Mouse (Mus musculus) stomach, embryonic 16.5 days (tissue): ENCODE measurements around the gene Gja5. TPM values are rescaled to one million over a fixed set of nuclear protein-coding genes. Genes with fewer than 3 reads are reported as not detected.

Experiments used
- ATAC-seq: fragments of 200-750 bp; cut with Nextera tagmentation; 2 replicates; pipeline ENCODE4 v1.8.0; 2017; ENCODE audit warnings: moderate number of reproducible peaks, moderate TSS enrichment; ENCODE audit not compliant: insufficient read depth, low FRiP score
- H3K27ac ChIP-seq: fragments of 300-500 bp; sonication (generic); 2 replicates; pipeline ENCODE4 v1.5.1; 2014; ENCODE audit warnings: low read length
- H3K27me3 ChIP-seq: fragments of 300-500 bp; sonication (generic); 2 replicates; pipeline ENCODE4 v1.6.1; 2014; ENCODE audit warnings: low read length, control low read depth, mixed read lengths; ENCODE audit not compliant: control insufficient read depth, insufficient read depth
- H3K36me3 ChIP-seq: fragments of 300-500 bp; sonication (generic); 2 replicates; pipeline ENCODE4 v1.6.1; 2014; ENCODE audit warnings: low read length; ENCODE audit not compliant: control insufficient read depth, insufficient read depth
- H3K4me1 ChIP-seq: fragments of 300-500 bp; sonication (generic); 2 replicates; pipeline ENCODE4 v1.6.1; 2014; ENCODE audit warnings: low read length, control low read depth, mixed read lengths; ENCODE audit not compliant: control insufficient read depth, insufficient read depth
- H3K4me2 ChIP-seq: fragments of 300-500 bp; sonication (generic); 2 replicates; pipeline ENCODE4 v1.6.1; 2014; ENCODE audit warnings: low read depth, low read length, mixed read lengths
- H3K4me3 ChIP-seq: fragments of 300-500 bp; sonication (generic); replicated peaks from 2 replicates; pipeline ENCODE4 v1.5.1; 2014; ENCODE audit warnings: mild to moderate bottlenecking, low read length
- H3K9ac ChIP-seq: fragments of 300-500 bp; sonication (generic); 2 replicates; pipeline ENCODE4 v1.6.1; 2014; ENCODE audit warnings: low read length
- H3K9me3 ChIP-seq: fragments of 300-500 bp; sonication (generic); replicated peaks from 2 replicates; pipeline ENCODE4 v1.6.1; 2016; ENCODE audit warnings: low read length, control low read depth; ENCODE audit not compliant: control insufficient read depth
- WGBS: fragments of 180-500 bp; shearing (Covaris S2); extraction: QIAGEN DNeasy Blood & Tissue Kit; methylation state at CpG from one replicate; pipeline ENCODE4 v1.1.7; 2014; 5-methylcytosine and 5-hydroxymethylcytosine counted together
- polyA plus RNA-seq: library from polyadenylated mRNA; unstranded; fragments of >200 nt; fragmentation: Nextera tagmentation; extraction: Ambion mirVana; gene quantifications from 2 replicates; pipeline ENCODE4 v1.2.1, GENCODE M21; 2015

Gja5 gene
- polyA plus RNA-seq, 1 experiment from 2014 or later = 12.5 TPM

GRCm38 (mm10) chr3:97035558-97035957 is 131.1 kb downstream of the Gja5 start:
- no peak overlapping the region for H3K9ac ChIP-seq
- ATAC-seq = no peak
- H3K4me1 ChIP-seq = 0 out of 2 replicates have a peak, but pooled peaks cover 3% of the 10 kb centered on the region
- H3K36me3 ChIP-seq = no peaks in the 10 kb centered on the region
- WGBS = 79% methylated on average over 3 of the region's 3 CpGs
- no peaks in the 10 kb centered on the region for H3K27me3 ChIP-seq
- H3K4me2 ChIP-seq = no peak overlapping the region
- H3K27ac ChIP-seq = no peak overlapping the region
- H3K9me3 ChIP-seq = no peaks in the 10 kb centered on the region
- no peak overlapping the region for H3K4me3 ChIP-seq

- Histone ChIP-seq H3K4me1 (no peaks in the 10 kb centered on the region), H3K9ac (no peak overlapping the region), H3K27ac (no peak overlapping the region), H3K36me3 (no peaks in the 10 kb centered on the region), H3K27me3 (no peaks in the 10 kb centered on the region), H3K4me2 (no peak overlapping the region), H3K9me3 (no peaks in the 10 kb centered on the region), H3K4me3 (no peak overlapping the region)
- no peak for ATAC-seq
- 62% methylated on average over 6 of the region's 6 CpGs for WGBS
Measured at GRCm38 (mm10) chr3:97037119-97037518, 132.6 kb downstream of the Gja5 start.

GRCm38 (mm10) chr3:97039721-97040120 is 135.2 kb downstream of the Gja5 start:
- Histone ChIP-seq H3K36me3 (no peaks in the 10 kb centered on the region), H3K4me3 (no peak overlapping the region), H3K4me2 (no peak overlapping the region), H3K27ac (no peak overlapping the region), H3K9ac (no peak overlapping the region), H3K4me1 (no peaks in the 10 kb centered on the region), H3K9me3 (no peaks in the 10 kb centered on the region), H3K27me3 (no peaks in the 10 kb centered on the region)
- WGBS = 58% methylated on average over 6 of the region's 6 CpGs
- ATAC-seq = no peak

- H3K36me3 ChIP-seq = no peaks in the 10 kb centered on the region
- no peaks in the 10 kb centered on the region for H3K9me3 ChIP-seq
- WGBS = 62% methylated on average over 5 of the region's 5 CpGs
- no peaks in the 10 kb centered on the region for H3K4me1 ChIP-seq
- no peak overlapping the region for H3K9ac ChIP-seq
- no peak overlapping the region for H3K4me2 ChIP-seq
- no peaks in the 10 kb centered on the region for H3K27me3 ChIP-seq
- H3K4me3 ChIP-seq = no peak overlapping the region
- H3K27ac ChIP-seq = no peak overlapping the region
- ATAC-seq = no peak
Measured at GRCm38 (mm10) chr3:97044188-97044587, 139.7 kb downstream of the Gja5 start.

- Histone ChIP-seq H3K4me2 (no peak overlapping the region), H3K9ac (no peak overlapping the region), H3K9me3 (no peaks in the 10 kb centered on the region), H3K4me3 (no peak overlapping the region), H3K27ac (no peak overlapping the region), H3K36me3 (no peaks in the 10 kb centered on the region), H3K27me3 (no peaks in the 10 kb centered on the region), H3K4me1 (peaks cover 9% of the 10 kb centered on the region)
- 87% methylated on average over 4 of the region's 4 CpGs for WGBS
- no peak for ATAC-seq
Measured at GRCm38 (mm10) chr3:97047757-97048156, 143.3 kb downstream of the Gja5 start.

- H3K9me3 ChIP-seq = no peaks in the 10 kb centered on the region
- no peak overlapping the region for H3K4me2 ChIP-seq
- H3K4me1 ChIP-seq = peaks cover 9% of the 10 kb centered on the region
- H3K27ac ChIP-seq = no peak overlapping the region
- H3K9ac ChIP-seq = no peak overlapping the region
- no peak overlapping the region for H3K4me3 ChIP-seq
- no peaks in the 10 kb centered on the region for H3K27me3 ChIP-seq
- H3K36me3 ChIP-seq = no peaks in the 10 kb centered on the region
- ATAC-seq = no peak
Measured at GRCm38 (mm10) chr3:97048360-97048759, 143.9 kb downstream of the Gja5 start.

GRCm38 (mm10) chr3:97051264-97051744 is 146.8 kb downstream of the Gja5 start:
- no peaks in the 10 kb centered on the region for H3K36me3 ChIP-seq
- peak overlapping the region; percentile 27; the same call in 1 of the 2 replicates for H3K4me2 ChIP-seq
- H3K4me1 ChIP-seq = peaks cover 9% of the 10 kb centered on the region
- ATAC-seq = peak; percentile 64; the same call in 1 of the 2 replicates
- no peaks in the 10 kb centered on the region for H3K9me3 ChIP-seq
- 26% methylated on average over 13 of the region's 13 CpGs for WGBS
- no peak overlapping the region for H3K9ac ChIP-seq
- H3K27ac ChIP-seq = no peak overlapping the region
- no peaks in the 10 kb centered on the region for H3K27me3 ChIP-seq
- H3K4me3 ChIP-seq = no peak overlapping the region

- H3K27me3 ChIP-seq = no peaks in the 10 kb centered on the region
- H3K27ac ChIP-seq = no peak overlapping the region
- no peak overlapping the region for H3K4me2 ChIP-seq
- no peak for ATAC-seq
- H3K9ac ChIP-seq = no peak overlapping the region
- no peak overlapping the region for H3K4me3 ChIP-seq
- H3K4me1 ChIP-seq = peaks cover 9% of the 10 kb centered on the region
- H3K36me3 ChIP-seq = no peaks in the 10 kb centered on the region
- H3K9me3 ChIP-seq = no peaks in the 10 kb centered on the region
- 45% methylated on average over 8 of the region's 8 CpGs for WGBS
Measured at GRCm38 (mm10) chr3:97052069-97052799, 147.7 kb downstream of the Gja5 start.

- Histone ChIP-seq H3K27me3 (no peaks in the 10 kb centered on the region), H3K9me3 (no peaks in the 10 kb centered on the region), H3K4me1 (no peaks in the 10 kb centered on the region), H3K36me3 (no peaks in the 10 kb centered on the region), H3K4me3 (no peak overlapping the region), H3K27ac (no peak overlapping the region), H3K4me2 (no peak overlapping the region), H3K9ac (no peak overlapping the region)
- WGBS = 86% methylated on average over 5 of the region's 5 CpGs
- no peak for ATAC-seq
Measured at GRCm38 (mm10) chr3:97058704-97059103, 154.2 kb downstream of the Gja5 start.
